Mouse (Mus musculus) adrenal gland, postnatal 36 days (tissue): ENCODE measurements around the gene Cldn10. TPM values are rescaled to one million over a fixed set of nuclear protein-coding genes. Genes with fewer than 3 reads are reported as not detected.
"Not testable (repeated sequence)": the region's sequence is repeated elsewhere in the genome, so short reads cannot be mapped to it uniquely, and the experiment has no call there.

Source experiments
- DNase-seq, 2 experiments: peaks; one replicate each; pipeline ENCODE4 v3.0.0; 2021; ENCODE audit warnings: mixed read lengths in 1 of 2
- long read RNA-seq, 2 experiments: library from polyadenylated mRNA; stranded (forward); transcript quantifications; one replicate each; pipeline ENCODE4 v2.0.0; 2021; ENCODE audit warnings: borderline sequencing depth in 2 of 2
- total RNA-seq, 2 experiments: library from RNA; stranded (reverse); gene quantifications; 2 replicates each; pipeline ENCODE4 v1.2.3; 2021

The Cldn10 gene
- 1 to 10 TPM in 1 of 2 experiments, under 1 TPM in 1; 0.56 to 2.0 TPM for total RNA-seq
- long read RNA-seq, experiment 1, partial matches to known transcripts, result 0 of 1 reads
- long read RNA-seq, experiment 1, other reads (novel, unspliced or antisense), result 0 of 1 reads
- long read RNA-seq, experiment 2, partial matches to known transcripts, result 0 of 1 reads
- long read RNA-seq, experiment 2, other reads (novel, unspliced or antisense), result 0 of 1 reads

DNA sequence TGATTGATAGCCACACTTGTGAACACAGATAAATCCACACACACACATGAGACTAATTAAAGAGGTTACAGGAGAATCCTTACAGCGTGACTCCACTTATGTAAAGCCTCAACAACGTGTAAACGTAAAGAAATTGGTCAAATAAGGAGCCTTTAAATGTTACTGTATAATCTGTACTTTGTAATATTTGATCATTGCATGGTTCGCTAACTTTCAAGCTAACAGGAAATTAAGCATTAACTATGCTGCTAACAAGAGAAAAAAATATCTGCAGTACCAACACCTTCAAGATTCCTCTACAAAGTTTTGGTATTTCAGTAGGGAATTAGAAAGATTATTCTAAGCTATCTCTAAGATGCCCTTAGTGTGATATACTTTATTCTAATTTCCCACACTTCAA is at the start of gene Cldn10:
Cldn10 (plus strand) TSS at position 288 of the 400 bp plus-strand sequence.
- no peak for DNase-seq

DNA sequence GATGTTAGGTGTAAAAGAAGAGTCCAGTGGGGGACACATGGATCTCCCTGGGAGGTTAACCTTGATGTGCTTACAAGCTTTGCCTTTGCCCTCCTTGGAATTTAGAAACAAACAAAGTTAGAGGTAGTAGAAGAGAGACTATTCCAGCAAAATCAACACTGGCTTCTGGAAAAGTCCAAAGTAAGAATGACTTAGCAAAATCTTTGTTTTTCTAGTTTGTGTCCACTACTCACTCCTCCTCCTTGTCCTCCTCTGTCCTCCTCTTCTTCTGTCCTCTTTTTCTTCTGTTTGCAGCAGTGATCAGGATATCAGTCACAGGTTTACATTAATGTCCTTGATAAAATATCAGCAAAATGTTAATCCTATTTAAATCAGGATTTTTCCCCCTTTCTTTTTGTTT is 45.9 kb upstream of the Cldn10 start:
- no peak for DNase-seq

DNA sequence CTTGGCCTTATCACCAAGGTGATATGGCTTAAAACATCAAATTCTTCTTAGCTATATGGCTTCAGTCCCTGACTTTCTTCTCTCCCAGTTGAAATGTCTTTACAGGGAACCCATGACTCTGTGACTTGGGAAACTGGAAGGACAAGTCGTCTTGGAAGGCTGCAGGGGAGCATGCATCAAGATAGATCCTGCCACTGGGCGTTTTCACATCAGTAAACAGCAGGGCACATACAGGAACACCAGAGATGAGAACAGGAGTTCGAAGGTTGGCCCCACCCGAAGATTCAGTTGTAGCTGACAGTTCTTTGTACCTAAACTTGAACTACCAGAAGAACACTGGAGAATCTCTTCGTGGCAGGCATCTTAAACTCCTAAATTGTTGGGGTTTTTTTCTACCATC is 44.8 kb upstream of the Cldn10 start:
- no peak for DNase-seq

DNA sequence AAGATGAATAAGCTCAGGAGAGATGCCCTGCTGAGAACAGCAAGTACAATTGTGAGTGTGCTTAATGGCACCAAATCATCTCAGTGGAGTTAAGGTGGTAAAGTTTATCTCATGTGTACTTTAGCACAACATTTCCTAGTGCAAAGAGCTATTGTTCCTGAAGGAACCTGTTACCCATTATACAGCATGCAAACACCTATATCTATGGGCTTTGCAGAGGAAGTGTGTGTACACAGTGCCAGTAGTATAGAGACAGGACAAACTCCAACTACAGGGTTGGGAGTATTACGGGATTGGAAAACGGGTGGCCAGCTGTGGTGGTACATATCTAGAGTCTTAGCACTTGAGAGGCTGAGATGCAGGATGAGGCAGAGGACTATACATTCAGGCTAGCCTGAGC is 38.6 kb upstream of the Cldn10 start:
- no peak for DNase-seq

DNA sequence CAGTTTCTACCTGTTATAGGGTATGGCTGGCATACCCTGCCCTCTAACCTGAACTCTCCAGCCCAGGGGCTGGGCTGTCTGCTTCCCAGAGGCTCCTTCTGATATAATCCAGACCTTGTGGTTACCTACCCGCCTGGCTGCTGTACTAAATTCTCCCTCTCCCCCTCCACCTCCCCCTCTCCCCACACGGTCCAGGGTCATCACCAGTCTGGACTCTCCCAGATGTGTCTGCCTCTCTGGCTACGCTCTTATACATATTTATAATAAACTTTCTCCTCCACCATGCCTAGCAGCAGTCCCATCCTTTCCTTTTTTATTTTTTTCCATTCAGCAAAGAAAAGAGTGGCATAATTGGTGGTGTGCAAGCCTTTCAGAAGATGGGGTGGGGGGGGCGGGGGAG is 38.0 kb upstream of the Cldn10 start:
- DNase-seq, result no peak

DNA sequence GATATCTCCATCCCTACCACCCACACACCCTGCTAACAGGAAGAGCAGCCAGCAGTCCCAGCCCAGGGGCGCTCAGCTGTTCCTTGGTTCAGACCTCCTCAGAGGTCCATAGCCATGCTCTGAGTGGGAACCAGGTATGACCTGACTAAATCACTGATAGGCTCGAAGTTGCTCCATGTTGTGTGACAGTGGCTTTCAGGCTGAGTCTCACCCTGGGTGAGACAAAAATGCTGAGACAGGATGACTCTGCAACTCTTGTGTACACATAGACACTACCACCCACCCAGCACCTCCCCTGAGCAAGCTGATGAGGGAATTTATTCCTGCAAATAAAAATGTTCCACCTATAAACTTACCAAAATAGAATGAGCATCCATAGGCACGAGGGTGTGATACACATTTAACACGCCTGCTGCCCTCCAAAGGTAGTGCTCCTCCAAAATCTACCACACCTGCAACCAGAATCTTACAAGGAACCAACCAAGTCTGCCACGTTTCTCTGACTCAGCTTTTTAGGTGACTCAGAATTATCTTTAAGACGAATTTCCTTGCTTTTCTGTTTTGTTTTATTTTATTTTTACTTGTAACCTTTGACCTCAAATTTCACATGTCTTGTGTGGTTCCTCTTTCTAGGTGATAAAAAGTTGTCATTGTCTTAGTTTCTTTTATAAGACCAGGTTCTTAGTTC is 37.1 kb upstream of the Cldn10 start:
- DNase-seq, result no peak

DNA sequence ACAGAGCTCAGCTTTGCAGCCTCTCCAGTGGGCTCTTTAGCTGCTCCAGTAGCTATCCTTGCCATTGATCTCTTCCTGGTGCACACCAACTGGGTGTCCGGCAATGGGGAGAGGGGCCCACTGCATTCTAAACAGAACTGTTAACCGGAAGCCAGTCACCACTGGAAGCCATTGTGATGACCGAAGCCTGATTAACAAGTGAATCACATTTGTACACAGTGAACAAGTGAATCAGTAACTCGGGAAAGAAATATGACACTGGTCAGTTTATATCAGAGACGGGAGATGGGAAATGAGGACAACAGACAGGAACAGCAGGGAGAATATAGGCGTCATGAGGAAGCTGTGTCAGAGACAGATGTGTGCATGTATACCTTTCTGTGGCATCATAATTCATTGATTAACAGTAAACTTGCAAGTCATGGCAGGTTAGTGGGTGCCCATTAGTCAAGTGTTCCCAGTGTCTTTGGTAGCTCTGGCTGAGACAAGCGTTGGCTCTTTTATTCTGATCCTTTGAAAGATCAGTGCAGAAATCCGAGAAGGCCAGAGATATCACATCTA is 36.4 kb upstream of the Cldn10 start:
- no peak for DNase-seq

DNA sequence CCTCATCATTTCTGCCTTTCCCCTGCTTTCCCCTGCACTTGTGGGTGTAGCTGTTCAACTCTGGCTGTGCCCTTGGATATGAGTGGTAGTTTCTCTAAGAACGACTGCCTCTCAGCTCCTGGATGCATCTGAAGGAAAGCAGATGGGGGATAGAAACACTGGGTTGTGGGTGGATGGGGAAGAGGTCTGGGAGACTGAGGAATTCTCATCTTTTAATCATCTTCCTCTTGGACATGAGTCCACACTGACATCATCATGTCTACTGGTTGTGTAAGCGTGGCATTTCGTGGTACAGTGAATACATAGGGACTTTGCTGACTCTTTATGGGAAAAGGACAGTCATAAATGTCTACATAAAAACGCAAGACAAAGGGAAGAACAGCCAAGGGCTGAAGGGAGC is 31.7 kb upstream of the Cldn10 start:
- no peak for DNase-seq

DNA sequence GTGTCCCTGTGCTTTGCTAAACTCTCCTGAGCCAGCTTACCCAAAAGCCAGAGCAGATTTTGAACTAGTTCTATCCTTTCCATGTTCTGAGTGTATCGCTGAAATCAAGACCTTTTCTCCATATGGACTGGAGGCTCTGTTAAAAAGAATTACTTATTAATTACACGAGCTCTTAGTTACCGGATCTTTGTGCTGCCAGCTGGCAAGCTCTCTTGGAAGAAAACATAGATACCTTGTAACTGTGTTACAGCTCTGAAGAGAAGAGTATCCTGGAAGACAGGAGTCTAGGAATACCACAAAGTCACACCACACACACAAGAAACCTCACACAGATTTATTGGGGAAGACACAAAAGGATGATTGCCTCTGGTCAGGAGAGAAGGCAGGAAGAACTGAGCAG is 31.1 kb upstream of the Cldn10 start:
- DNase-seq, result no peak

DNA sequence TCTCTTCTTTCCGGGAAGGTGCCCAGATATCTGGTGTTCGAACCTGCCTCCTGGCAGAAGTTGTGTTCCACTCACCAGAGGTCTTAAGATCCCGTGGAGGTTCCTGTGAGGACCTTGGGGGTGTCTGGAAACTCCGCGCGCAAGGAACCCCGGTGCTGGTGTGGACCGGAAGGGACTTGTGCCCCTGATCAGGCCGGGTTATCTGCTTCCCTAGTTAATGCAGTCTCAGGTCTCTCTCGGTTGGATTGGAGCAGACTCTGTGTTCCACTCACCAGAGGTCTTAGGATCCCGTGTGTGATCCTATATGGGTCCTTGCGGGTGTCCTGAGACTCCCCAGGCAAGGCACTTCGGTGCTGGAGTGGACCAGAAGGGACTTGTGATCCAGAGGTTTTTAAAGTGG is 24.3 kb upstream of the Cldn10 start:
- not testable (repeated sequence) for DNase-seq

DNA sequence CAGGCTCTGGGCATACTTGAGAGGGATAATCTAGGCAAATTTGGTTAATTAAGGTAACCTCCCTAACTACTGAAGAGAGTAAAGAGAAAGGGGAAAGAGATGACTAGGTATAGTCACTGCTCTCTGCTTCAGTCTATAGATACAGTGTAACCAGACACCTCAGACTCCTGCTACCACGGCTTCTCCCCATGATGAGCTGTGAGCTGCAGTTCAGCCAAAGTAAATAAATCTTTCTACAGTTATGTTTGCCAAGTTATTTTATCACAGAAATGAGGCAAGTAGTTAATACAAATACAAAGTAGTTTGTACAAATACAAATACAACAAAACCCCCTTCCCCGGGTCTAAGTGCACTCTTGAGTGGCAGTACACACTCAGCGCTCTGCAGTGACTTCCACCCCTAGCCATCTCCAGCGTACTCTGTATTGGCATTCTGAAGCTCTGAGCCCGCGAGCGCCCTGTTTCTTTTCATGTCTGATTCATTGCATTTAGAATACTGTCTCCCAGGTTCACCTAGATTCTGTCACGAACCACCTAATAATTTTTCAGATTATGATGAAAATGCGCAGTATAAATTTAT is 23.7 kb upstream of the Cldn10 start:
- DNase-seq, result no peak

DNA sequence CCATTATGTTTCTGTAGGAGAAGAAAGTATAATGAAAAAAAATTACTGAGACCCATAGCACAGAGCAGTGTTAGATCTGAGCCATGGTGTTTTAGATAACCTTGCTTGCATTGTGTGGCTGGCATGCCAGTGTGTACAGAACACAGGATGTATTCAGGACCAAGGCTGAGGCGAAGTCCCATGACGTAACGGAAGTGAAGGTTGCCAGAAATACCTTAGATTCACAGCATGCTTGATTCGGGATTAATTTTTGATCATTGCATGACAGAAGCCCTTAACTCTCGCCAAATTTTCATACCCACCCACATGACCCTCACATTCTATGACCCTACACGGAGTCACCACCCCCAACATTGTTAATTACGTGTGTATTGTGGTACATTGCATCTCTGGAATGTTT is 22.4 kb upstream of the Cldn10 start:
- no peak for DNase-seq

DNA sequence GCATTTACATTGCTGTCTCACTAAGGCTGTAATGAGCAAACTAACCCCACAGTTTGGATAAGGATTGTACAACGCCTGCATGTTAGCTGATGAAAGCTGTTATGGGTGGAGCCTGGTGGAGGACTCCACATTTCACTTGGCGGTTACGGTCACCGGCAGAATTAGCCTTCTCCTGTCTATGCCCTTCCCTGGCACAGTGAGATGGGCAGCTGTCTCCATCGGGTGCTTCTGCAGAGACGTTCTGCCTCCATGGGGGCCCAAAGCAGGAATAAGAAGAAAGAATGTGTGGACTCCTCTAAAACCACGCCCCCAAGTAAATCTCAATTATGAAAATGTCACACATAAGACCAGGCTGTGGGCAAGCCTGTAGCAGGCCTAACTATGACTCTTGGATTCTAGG is 21.8 kb upstream of the Cldn10 start:
- DNase-seq, result no peak

DNA sequence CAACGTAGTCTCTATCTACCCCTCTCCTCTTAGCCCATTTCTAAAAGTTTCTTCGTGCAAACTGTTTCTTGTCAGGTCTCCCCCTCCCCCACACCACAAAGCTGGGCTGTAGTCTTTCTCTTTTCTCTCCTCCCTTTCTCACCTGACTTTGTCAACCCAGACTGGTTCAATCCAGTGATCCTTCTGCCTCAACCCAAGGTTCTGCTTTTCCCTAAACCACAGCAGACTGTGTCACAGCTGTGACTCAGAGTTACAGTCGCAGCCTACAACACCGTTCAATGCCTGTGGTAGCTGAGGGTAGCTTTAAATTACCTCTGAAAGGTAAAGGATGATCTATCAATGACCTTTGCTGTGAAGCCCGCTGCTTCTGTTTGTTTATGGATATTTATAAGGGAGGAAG is 21.3 kb upstream of the Cldn10 start:
- DNase-seq, result no peak

DNA sequence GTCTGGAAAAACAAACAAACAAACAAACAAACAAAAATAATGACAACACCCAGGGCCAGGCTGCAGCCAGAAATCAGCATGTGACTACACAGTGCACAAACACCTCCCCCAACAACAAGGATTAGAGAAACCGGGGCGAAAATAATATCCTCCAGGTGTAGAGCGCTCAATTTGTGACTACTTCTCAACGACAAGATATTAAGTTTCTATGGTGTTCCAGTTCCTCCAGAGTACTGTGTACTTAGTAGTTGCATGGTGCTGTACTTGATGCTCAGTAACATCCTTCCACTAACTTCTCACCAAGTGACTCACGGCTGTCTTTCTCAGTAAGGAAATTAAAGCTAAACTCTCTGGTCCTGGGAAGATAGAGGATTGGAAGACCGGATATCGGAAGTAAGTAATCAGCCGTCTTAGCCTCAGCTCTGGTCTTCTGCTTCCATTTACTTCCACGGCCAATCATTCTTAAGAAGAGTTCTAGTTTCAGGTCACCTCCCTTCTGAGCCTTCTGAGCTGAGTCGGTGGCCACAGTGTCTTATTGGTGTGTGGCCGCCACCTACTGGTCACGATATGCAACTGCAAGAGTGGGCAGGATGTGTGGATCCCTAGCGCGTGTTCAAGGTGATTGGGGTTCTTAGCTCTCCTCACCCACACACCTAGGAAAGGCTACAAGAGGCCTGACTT is 19.9 kb upstream of the Cldn10 start:
- peak; percentile 77 to 80 for DNase-seq

DNA sequence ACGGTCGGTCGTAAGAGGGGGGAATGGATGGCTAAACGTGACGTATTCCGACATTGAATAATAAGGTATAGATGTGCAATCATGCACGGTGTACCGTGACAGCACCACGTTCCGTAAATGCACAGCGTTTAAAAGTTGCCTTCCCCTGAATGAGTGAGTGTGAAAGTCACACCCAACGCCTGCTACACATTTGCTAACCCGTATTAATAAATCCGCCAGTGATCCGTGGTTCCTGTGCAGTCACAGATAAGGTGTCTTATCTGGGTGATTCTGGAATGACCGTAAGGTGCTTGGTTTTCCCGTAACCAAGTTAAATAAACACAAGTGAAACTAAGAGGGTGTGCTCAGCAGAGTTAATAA is 19.4 kb upstream of the Cldn10 start:
- DNase-seq, result no peak

DNA sequence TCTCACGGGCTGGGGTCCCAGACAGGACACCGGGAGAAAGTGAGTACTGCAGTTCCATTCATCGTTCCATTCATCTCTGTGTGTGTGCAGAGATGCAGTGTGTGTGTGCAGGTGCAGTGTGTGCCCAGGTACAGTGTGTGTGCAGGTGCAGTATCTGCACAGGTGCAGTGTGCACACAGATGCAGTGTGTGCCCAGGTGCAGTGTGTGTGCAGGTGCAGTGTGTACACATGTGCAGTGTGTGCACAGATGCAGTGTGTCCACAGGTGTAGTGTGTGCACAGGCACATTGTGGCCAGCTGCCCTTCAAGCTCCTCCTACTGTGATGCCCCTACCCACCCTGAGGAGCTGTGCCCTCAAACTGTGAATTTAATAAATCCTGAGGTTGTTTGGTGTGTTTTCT is 14.0 kb upstream of the Cldn10 start:
- DNase-seq, result no peak

DNA sequence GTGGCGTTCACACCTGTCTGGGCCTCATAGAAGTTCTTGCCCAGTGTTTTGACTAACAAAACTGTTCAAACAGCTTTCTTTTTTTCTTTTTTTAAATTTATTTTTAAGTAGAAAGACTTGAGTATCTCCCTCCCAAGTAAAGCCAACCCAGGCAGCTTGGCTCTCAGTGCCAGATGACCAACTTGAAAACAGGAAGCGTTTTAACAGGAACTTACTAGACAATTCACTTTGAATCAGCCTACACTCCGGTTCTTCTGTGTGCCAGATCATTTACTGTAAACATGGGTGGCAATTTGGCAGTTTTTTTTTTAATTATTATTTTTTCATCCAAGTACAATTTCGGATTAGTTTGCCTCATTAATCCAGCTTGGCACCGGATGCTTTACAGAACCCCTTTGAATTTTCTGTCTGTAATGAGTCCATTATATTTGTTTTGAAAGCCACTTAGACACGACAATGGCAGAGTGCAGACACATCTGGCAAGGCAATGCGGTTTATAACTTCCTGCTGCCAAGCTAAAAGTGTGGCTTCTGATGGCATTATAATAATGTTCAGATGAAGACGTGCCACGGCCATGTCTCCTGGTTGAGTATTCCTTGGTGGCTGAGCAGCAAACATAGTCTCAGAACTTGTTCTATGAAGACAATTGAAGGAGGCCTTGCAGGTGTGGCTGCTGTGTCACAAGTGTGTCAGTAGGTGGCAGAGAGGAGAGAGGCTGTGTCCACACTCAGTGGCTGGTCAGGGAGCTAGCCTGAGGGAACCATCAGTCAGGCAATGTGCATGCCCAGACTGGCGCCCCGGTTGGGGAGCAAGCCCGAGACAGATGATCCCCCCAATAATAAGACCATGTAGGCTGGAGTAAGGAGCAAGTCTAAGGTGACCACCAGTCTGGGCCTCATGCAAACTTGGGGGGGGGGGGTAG is 12.9 kb upstream of the Cldn10 start:
- peak; percentile 18 to 22 for DNase-seq

DNA sequence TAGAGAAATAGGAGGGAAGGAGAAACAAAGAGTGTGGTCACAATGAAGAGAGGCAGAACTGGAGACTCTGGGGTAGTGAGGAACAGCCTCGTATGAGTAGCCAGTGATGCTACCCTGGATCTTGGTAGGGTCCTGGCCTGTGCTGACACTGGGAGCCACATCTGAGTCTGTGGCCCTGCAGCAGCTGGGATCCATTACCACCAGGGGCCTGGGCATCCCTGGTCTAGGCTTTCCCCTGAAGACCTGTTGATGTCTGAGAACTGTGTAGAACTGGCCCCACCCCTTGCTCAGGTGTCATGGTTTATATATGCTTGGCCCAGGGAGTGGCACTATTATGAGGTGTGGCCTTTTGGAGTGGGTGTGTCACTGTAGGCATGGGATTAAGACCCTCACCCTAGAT is 12.2 kb upstream of the Cldn10 start:
- DNase-seq, result no peak

DNA sequence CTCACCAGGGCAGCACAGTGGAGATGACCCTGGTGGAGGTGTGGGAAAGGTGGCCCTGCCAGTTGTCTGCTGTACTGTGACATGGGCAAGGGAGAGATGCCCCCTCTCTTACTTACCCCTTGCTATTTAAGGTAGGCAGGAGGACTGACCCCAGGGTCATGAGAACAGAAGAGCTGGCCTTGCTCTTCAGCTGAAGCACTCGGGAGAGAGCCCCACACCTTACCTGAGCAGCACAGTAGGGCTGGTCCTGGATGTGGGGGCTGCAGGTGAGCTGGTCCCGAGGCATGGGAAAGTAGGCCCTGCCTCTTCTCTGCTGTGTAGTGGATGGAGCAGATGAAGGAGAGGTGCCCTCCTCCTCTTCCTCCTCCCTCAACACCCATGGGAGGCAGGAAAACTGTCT is 11.3 kb upstream of the Cldn10 start:
- no peak for DNase-seq

DNA sequence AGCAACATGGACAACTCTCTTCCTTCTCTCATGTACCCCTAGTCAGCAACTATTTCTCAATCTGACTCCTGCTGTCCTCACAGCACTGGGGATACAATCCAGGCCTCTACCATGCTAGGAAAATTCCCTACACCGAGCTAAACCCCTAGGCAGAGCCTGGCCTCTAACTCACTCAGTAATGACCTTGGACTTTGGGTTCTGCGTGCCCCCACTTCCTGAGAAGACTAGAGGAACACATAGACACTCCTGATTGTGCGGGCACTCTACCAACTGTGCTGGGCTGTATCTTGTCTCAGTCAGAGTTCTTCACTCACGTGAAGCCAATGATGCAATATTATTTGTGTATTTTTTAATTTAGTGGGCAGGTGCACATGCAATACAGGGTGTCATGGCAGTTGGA is 10.2 kb upstream of the Cldn10 start:
- peak; percentile 22 to 24 for DNase-seq

DNA sequence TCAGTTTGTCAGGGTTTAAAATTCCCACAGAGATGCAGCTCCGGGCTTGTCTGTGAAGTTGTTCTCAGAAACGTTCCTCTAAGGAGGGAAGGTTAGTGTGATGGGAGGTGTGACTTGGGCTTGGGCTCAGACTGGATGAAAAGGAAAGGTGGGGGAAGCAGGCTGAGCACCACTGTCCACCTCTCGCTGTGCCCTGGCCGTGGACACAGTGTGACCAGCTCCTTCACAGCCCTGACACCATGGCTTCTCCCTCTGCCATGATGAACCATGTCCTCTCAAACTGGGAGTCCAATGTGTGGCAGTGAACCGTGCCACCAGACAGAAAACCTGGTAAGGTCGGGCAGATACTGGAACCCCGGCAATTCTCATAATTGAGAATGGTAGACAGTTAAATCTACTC is 6.1 kb upstream of the Cldn10 start:
- no peak for DNase-seq
